Mouse (Mus musculus) embryonic facial prominence, embryonic 14.5 days (tissue): ENCODE results near the gene Mettl5. TPM values are rescaled to one million over a fixed set of nuclear protein-coding genes. Genes with fewer than 3 reads are reported as not detected.
"Not testable (repeated sequence)": the region's sequence is repeated elsewhere in the genome, so short reads cannot be mapped to it uniquely, and the experiment has no call there.

Experiments used
- ATAC-seq: fragments of 200-750 bp; cut with Nextera tagmentation; 2 replicates; pipeline ENCODE4 v1.8.0; 2017; ENCODE audit warnings: low read depth, moderate number of reproducible peaks, moderate TSS enrichment
- DNase-seq: peaks from one replicate; pipeline ENCODE4 v3.0.0-alpha.2; 2015; ENCODE audit warnings: low spot score
- H3K27ac ChIP-seq: fragments of 300-500 bp; sonication (generic); replicated peaks from 2 replicates; pipeline ENCODE4 v1.5.1; 2014; ENCODE audit warnings: low read depth, mild to moderate bottlenecking, low read length, moderate library complexity
- H3K27me3 ChIP-seq: fragments of 300-500 bp; sonication (generic); replicated peaks from 2 replicates; pipeline ENCODE4 v1.6.1; 2014; ENCODE audit warnings: low read length; ENCODE audit not compliant: control insufficient read depth, insufficient read depth
- H3K36me3 ChIP-seq: fragments of 300-500 bp; sonication (generic); 2 replicates; pipeline ENCODE4 v1.6.1; 2014; ENCODE audit warnings: low read length, mixed read lengths; ENCODE audit not compliant: control insufficient read depth, insufficient read depth
- H3K4me1 ChIP-seq: fragments of 300-500 bp; sonication (generic); 2 replicates; pipeline ENCODE4 v1.6.1; 2014; ENCODE audit warnings: antibody characterized with exemption, low read length; ENCODE audit not compliant: control insufficient read depth, insufficient read depth
- H3K4me2 ChIP-seq: fragments of 300-500 bp; sonication (generic); 2 replicates; pipeline ENCODE4 v1.6.1; 2014; ENCODE audit warnings: low read depth, mild to moderate bottlenecking, low read length, moderate library complexity, mixed read lengths
- H3K4me3 ChIP-seq: fragments of 300-500 bp; sonication (generic); 2 replicates; pipeline ENCODE4 v1.5.1; 2014; ENCODE audit warnings: low read depth, mild to moderate bottlenecking, low read length
- H3K9ac ChIP-seq: fragments of 300-500 bp; sonication (generic); 2 replicates; pipeline ENCODE4 v1.6.1; 2014; ENCODE audit warnings: low read depth, mild to moderate bottlenecking, low read length, moderate library complexity, mixed read lengths
- H3K9me3 ChIP-seq: fragments of 300-500 bp; sonication (generic); 2 replicates; pipeline ENCODE4 v1.6.1; 2016; ENCODE audit warnings: low read length; ENCODE audit not compliant: control insufficient read depth
- WGBS: fragments of 180-500 bp; shearing (Covaris S2); extraction: QIAGEN DNeasy Blood & Tissue Kit; methylation state at CpG from one replicate; pipeline ENCODE4 v1.1.7; 2014; 5-methylcytosine and 5-hydroxymethylcytosine counted together
- polyA plus RNA-seq: library from polyadenylated mRNA; unstranded; fragments of >200 nt; fragmentation: Nextera tagmentation; extraction: Ambion mirVana; gene quantifications from 2 replicates; pipeline ENCODE4 v1.2.1, GENCODE M21; 2014

The Mettl5 gene
- polyA plus RNA-seq, result 30.9 and 34.0 TPM in 2 replicates

DNA sequence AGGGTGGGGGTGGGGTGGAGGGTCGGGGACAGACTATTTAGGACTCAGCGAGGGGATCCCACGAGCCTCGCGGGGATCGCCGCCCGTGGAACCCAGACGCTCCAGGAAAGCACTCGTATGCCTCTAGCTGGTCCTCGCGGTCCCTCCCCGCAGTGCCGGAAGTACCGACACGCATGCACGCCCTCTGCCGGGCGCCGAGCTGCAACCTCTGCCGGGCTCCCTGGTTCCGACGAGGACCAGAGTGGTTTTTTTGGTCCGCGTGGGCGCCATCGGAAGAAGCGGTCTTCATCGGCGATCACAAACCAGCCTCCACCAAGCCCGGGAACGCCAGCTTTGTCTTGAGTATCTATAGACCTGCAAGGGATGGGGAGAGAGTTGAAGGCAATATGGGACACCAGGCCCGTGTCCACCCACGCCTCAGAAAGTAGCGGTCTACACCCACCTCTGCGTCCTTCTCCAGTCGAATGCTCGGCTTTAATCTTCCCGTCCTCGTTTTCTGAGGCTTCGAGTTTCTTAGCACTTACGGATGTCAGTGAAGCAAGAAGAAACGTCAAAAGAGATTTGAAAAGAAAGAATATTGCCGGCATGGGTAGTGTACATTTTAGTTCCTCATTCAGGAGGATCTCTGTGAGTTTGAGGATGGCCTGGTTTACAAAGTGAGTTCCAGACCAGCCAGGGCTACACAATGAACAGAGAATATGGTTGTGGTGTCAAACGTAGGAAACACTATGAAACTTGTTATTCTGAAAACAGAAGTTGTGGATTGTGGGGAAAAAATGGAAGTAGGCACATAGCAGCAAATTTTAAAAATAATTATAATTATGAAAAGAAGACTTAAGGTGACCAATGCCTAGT lies at the start of gene Mettl5:
TSS of gene Mettl5 (minus strand) at position 165 of the 855 bp plus-strand sequence.
- peak; percentile 99 for ATAC-seq

DNA sequence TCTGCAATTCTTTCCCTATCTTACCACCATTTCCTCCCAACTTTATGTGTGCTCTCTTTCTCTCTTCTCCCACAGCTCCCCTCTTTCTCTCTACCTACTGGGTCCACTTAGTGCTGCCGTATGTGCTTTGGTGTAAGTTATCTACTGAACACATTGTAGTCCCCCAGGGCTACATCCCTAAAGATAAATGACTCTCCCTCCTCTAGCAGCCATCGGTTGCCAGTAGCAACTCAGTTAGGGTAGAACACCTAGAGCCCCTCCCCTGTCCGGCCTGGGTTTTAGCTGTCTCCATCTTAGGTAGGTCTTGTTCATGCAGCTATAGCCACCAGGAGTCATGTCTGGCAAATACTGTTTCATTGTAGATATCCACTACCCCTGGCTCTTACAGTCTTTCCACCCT lies 39.5 kb upstream of the Mettl5 start:
- ATAC-seq, result no peak
- WGBS, result 80% methylated on average over 3 of the region's 3 CpGs
- Histone ChIP-seq H3K9me3 (no peaks in the 10 kb centered on the region), H3K4me1 (no peaks in the 10 kb centered on the region), H3K27ac (no peak overlapping the region), H3K27me3 (no peaks in the 10 kb centered on the region), H3K36me3 (peaks cover 63% of the 10 kb centered on the region), H3K9ac (no peak overlapping the region), H3K4me2 (no peak overlapping the region), H3K4me3 (no peak overlapping the region)
- no peak for DNase-seq

More for the DNA sequence above, at the start of gene Mettl5:
- no peaks in the 10 kb centered on the region for H3K36me3 ChIP-seq
- peak within 1 kb of the TSS; percentile 84 for H3K4me2 ChIP-seq
- H3K4me1 ChIP-seq, result peaks cover 11% of the 10 kb centered on the region; the same call in 1 of the 2 replicates
- H3K4me3 ChIP-seq, result peak within 1 kb of the TSS; percentile 68
- 2% methylated on average over 34 of the region's 45 CpGs for WGBS
- peak within 1 kb of the TSS; percentile 92 for H3K9ac ChIP-seq
- DNase-seq, result peak; percentile 94
- H3K27me3 ChIP-seq, result no peaks in the 10 kb centered on the region
- H3K27ac ChIP-seq, result peak within 1 kb of the TSS; percentile 76
- no peaks in the 10 kb centered on the region for H3K9me3 ChIP-seq

DNA sequence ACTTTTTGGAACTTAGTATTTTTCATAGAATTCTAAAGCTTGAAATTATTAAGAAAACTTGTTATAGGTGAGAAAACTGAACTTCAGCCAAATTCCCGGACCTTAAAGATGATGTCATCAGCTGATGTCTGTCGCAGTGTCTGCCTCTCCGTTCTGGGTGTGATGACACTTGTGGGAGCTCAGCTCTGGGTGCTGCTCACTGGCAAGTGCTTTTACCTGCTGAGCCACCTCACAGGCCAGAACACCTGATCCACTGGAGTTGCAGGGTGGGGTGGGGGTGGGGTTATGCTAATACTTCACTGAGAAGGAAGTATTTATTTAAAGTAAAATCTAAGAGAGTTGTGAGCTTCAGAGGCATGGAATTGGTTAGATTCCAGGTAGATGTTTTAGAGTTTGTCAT lies 31.9 kb upstream of the Mettl5 start:
- H3K9ac ChIP-seq, result no peak overlapping the region
- H3K9me3 ChIP-seq, result no peaks in the 10 kb centered on the region
- H3K4me2 ChIP-seq, result no peak overlapping the region
- H3K27ac ChIP-seq, result no peak overlapping the region
- H3K27me3 ChIP-seq, result no peaks in the 10 kb centered on the region
- H3K4me3 ChIP-seq, result no peak overlapping the region
- no peaks in the 10 kb centered on the region for H3K4me1 ChIP-seq
- H3K36me3 ChIP-seq, result peaks cover 43% of the 10 kb centered on the region
- 85% methylated on average over 3 of the region's 3 CpGs for WGBS
- ATAC-seq, result no peak
- DNase-seq, result no peak

DNA sequence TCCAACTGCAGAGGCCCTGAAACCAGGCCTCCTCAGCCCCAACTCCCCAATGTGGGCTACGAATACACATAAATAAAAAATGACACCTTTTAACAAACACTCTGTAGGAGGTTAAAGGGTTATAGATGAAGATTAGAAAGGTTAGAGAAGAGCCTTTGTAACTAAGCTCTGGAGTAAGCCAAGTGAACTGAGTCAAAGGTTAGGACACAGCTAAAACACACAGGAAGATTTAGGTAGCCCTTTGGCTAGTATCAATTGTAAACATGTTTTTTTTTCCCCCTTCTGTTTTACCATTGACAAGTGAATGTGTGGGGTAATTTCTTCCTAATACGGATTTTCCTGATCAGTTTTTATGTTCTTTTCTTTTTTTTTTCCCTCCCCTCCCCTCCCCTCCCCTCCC lies 27.4 kb upstream of the Mettl5 start:
- Histone ChIP-seq H3K36me3 (peaks cover 10% of the 10 kb centered on the region), H3K4me2 (no peak overlapping the region), H3K4me1 (no peaks in the 10 kb centered on the region), H3K27ac (no peak overlapping the region), H3K27me3 (no peaks in the 10 kb centered on the region), H3K4me3 (no peak overlapping the region), H3K9ac (no peak overlapping the region), H3K9me3 (no peaks in the 10 kb centered on the region)
- ATAC-seq, result no peak
- WGBS, result 66% methylated on average over 2 of the region's 2 CpGs
- no peak for DNase-seq

DNA sequence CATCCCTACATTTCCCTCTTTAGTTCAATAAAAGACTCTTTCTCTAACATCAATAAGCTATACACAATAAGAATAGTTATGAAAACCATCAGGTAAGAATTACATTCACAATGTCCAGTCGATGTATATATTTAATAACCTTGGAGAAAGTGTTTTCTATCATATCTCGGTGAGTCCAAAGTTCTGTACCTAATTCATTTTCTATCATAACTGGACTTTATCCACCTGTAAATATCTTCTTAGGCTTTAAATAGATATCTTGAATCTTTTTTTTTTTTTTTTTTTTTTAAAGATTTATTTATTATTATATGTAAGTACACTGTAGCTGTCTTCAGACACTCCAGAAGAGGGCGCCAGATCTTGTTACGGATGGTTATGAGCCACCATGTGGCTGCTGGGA lies 22.0 kb upstream of the Mettl5 start:
- H3K27me3 ChIP-seq, H3K4me3 ChIP-seq, H3K36me3 ChIP-seq, H3K9ac ChIP-seq, H3K4me2 ChIP-seq, H3K4me1 ChIP-seq, ATAC-seq, H3K9me3 ChIP-seq, H3K27ac ChIP-seq, DNase-seq: not testable (repeated sequence)
- 85% methylated on average over 4 of the region's 4 CpGs for WGBS

DNA sequence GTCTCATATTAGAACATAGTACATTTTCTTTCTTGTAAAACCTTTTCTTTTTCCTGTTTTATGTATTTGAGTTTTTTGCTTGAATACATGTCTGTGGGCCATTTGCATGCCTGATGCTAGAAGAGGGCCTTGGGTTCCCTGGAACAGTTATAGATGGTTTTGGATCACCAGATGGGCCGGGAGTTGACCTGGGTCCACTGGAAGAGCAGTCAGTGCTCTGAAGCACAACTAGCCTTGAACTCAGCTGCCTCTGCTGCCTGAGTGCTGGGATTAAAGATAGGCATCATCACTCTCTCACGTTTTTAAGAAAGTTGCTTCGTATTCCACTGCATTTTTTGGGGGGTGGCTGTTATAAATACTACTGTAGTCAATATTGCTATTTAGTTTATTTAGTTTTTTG lies 18.1 kb upstream of the Mettl5 start:
- Histone ChIP-seq H3K4me1 (0 out of 2 replicates have a peak, but pooled peaks cover 6% of the 10 kb centered on the region), H3K9me3 (no peaks in the 10 kb centered on the region), H3K36me3 (peaks cover 15% of the 10 kb centered on the region; the same call in 1 of the 2 replicates), H3K9ac (no peak overlapping the region), H3K4me3 (no peak overlapping the region), H3K4me2 (no peak overlapping the region), H3K27ac (no peak overlapping the region), H3K27me3 (no peaks in the 10 kb centered on the region)
- DNase-seq (no peak), ATAC-seq (no peak)
- WGBS, result 92% methylated on average over 3 of the region's 3 CpGs

DNA sequence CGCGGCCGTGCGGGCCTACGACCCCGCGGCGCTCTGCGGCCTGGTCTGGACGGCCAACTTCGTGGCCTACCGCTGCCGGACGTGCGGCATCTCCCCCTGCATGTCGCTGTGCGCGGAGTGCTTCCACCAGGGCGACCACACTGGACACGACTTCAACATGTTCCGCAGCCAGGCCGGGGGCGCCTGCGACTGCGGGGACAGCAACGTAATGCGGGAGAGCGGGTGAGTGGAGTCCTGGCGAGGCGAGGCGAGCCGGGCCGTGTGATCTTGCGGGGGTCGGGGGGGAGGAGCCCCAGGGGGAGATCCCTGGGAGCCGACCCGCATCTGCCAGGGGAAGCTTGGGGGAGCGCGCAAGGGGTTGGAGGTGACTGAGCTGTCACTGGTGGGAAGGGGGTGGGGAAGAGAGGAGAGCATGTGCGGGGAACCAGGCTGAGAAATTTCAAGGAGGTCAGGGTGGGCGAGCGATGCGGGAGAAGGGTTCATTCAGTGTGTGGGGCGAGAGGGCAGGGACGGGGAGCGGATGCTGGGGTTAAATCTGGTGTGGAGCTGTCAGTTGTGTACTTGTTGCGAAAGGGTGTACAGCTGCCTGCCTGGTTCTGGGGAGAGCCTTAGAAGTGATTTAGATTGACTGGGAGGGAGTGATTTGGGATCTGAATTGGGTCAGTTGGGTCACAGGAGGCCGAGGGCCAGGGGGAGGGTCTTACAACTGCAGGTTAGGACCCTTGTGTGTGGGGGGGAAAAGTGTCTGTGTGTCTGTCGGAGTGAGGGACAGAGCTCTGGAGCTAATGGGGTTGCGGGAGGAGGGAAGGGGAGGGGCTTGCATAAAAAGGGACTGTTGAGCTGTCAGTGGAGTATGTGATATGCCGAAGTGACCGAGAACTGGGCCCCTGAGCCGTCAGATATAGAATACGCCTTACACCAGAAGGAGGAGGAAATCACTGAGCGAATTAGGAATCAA lies 12.5 kb upstream of the Mettl5 start:
- H3K27me3 ChIP-seq, result no peaks in the 10 kb centered on the region
- H3K36me3 ChIP-seq, result peaks cover 12% of the 10 kb centered on the region; the same call in 1 of the 2 replicates
- H3K9me3 ChIP-seq, result no peaks in the 10 kb centered on the region
- H3K4me2 ChIP-seq, result peak overlapping the region; percentile 95
- 0 out of 2 replicates have a peak, but pooled peaks cover 8% of the 10 kb centered on the region for H3K4me1 ChIP-seq
- H3K9ac ChIP-seq, result peak overlapping the region; percentile 99
- peak overlapping the region; percentile 93 for H3K27ac ChIP-seq
- 2% methylated on average over 39 of the region's 55 CpGs for WGBS
- ATAC-seq, result peak; percentile 51
- peak; percentile 57 for DNase-seq
- peak overlapping the region; percentile 100 for H3K4me3 ChIP-seq

DNA sequence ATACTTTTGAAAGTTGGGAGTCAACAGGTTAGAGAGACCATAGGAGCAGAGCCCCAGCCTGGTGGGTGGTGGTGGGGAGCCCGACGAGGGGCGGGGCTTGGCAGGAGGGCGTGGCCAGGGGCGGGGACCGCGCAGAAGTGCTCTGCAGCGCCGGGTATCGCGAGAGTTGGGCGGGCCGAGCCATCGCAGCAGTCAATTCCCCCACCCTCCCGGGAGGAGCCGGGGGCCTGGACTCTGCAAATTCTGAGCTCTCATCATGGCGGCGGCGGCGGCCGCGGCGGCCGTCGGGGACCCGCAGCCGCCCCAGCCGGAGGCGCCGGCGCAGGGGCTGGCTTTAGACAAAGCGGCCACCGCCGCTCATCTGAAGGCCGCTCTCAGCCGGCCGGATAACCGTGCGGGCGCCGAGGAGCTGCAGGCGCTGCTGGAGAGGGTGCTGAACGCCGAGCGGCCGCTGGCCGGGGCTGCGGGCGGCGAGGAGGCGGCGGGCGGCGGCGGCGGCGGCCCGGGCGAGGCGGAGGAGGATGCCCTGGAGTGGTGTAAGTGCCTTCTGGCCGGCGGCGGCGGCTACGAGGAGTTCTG lies 11.7 kb upstream of the Mettl5 start, which contains the start of gene Ubr3:
TSS of gene Ubr3 (plus strand) at position 208 of the 579 bp plus-strand sequence.
- Histone ChIP-seq H3K4me2 (peak within 1 kb of the TSS; percentile 95), H3K9ac (peak within 1 kb of the TSS; percentile 99), H3K27me3 (no peaks in the 10 kb centered on the region), H3K4me1 (0 out of 2 replicates have a peak, but pooled peaks cover 8% of the 10 kb centered on the region), H3K36me3 (peaks cover 12% of the 10 kb centered on the region; the same call in 1 of the 2 replicates), H3K4me3 (peak within 1 kb of the TSS; percentile 100), H3K9me3 (no peaks in the 10 kb centered on the region), H3K27ac (peak within 1 kb of the TSS; percentile 93)
- ATAC-seq, result peak; percentile 99
- 1% methylated on average over 19 of the region's 65 CpGs for WGBS
- peak; percentile 98 for DNase-seq
